Mouse (Mus musculus) G1E (cell line): ENCODE measurements around the gene Gm19345.

ENCODE experiments used
- CTCF ChIP-seq: IDR thresholded peaks from 2 replicates; pipeline ENCODE4 v1.5.1; 2012; ENCODE audit warnings: low read depth, low read length, inconsistent platforms, mixed read lengths
- GATA1 ChIP-seq: IDR thresholded peaks from 2 replicates; pipeline ENCODE4 v1.6.1; 2012; ENCODE audit warnings: borderline replicate concordance, low read length, inconsistent platforms, mixed read lengths
- GATA2 ChIP-seq: IDR thresholded peaks from 2 replicates; pipeline ENCODE4 v1.6.1; 2012; ENCODE audit warnings: low read depth, low read length, inconsistent platforms, borderline replicate concordance
- POLR2AphosphoS5 ChIP-seq: IDR thresholded peaks from 2 replicates; pipeline ENCODE4 v1.6.1; 2012; ENCODE audit warnings: low read depth, low read length, inconsistent platforms; ENCODE audit not compliant: insufficient replicate concordance
- TAL1 ChIP-seq: conservative IDR thresholded peaks from 2 replicates; pipeline ENCODE4 v1.6.1; 2012; ENCODE audit warnings: low read depth, low read length, inconsistent platforms, mixed read lengths

GRCm38 (mm10) chr7:19861199-19861598 is 9.4 kb downstream of the Gm19345 start, which contains the start of gene Ceacam16:
- no peak for TF ChIP-seq CTCF
- TF ChIP-seq POLR2AphosphoS5, result no peak
- no peak for TF ChIP-seq GATA1
- TF ChIP-seq TAL1, result no peak
- TF ChIP-seq GATA2, result no peak
